ENCODE assay signal across 23 mouse cellular contexts in the genomic region with DNA sequence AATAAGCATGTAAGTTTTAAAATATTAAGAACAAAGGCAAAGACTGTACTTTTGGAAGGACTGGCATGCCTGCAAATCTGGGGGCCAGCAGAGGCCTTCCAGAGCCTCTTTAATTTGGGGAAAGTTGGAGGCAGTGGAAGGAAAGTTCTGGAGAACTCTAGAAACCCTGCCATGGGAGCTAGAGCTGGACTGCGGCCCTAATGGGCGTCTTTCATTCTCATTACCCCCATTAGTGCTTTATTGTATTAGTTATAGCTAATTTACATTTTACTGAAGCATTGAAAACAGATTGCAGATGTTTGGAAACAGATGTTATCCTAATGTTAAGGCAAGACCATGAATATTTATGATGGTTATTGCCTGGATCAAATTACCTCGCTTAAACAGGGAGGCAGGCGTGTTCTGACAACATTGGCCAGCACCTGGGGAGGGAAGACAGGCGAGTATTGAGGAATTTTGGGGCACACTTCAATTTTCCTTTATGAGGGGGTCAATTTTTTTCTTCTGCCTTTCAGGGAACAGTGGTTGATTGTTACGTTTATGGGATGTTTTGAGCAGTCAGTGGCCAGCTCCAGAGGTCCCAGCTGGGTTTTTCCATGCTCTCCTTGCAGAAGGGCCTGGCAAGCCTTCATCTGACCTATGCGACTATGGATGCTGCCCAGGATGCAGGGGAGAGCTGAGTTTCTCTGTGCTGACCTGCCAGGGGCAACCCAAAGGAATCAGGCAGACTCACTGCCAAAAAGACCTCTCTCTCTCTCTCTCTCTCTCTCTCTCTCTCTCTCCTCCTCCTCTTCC.
DNase-seq lines count a peak whose midpoint lies in the region; ATAC-seq and TF ChIP-seq lines count a peak whose summit lies in the region.
"Had no signal": no experiment of that assay in that cellular context is flagged by ENCODE, and none has a peak within 500 bp of the region (broad histone marks: within the 10 kb centered on the region; RNA-seq: fewer than 3 reads in every experiment).

No protein-coding gene starts in this region.

- H3K4me2 ChIP-seq in embryonic facial prominence, embryonic 11.5 days (ENCODE audit: low read depth, low read length), result no peak overlapping the region
- no peak overlapping the region for H3K4me2 ChIP-seq in embryonic facial prominence, embryonic 15.5 days (replicated peaks)
- no peak overlapping the region for H3K4me2 ChIP-seq in limb, embryonic 11.5 days (ENCODE audit: low read depth, severe bottlenecking)
- no peak overlapping the region for H3K4me2 ChIP-seq in limb, embryonic 15.5 days
- no peak overlapping the region for H3K4me2 ChIP-seq in intestine, postnatal 0 days (replicated peaks; ENCODE audit: low read depth)
- H3K4me2 ChIP-seq: forebrain, embryonic 12.5 days; heart, embryonic 12.5 days; hindbrain, embryonic 15.5 days had no signal

- no peak for ATAC-seq in embryonic facial prominence, embryonic 11.5 days (replicated peaks; ENCODE audit: insufficient number of reproducible peaks, low FRiP score, low TSS enrichment, low read depth)
- peak; percentile 85 for ATAC-seq in embryonic facial prominence, embryonic 15.5 days (ENCODE audit: insufficient number of reproducible peaks, low FRiP score, low TSS enrichment, low read depth)
- peak; percentile 45; the same call in 1 of the 2 replicates for ATAC-seq in limb, embryonic 11.5 days (ENCODE audit: insufficient number of reproducible peaks, low FRiP score, low TSS enrichment, low read depth)
- peak; percentile 78; the same call in 1 of the 2 replicates for ATAC-seq in limb, embryonic 15.5 days (ENCODE audit: insufficient number of reproducible peaks, low FRiP score, low TSS enrichment, low read depth)
- no peak for ATAC-seq in intestine, postnatal 0 days
- ATAC-seq: CD4-positive, CD25-positive, alpha-beta regulatory T cell, adult 4 months; forebrain, embryonic 16.5 days had no signal

- no peaks in the 10 kb centered on the region for H3K27me3 ChIP-seq in embryonic facial prominence, embryonic 11.5 days (ENCODE audit: control insufficient read depth, insufficient read depth, low read length)
- H3K27me3 ChIP-seq in embryonic facial prominence, embryonic 10.5 days (replicated peaks; ENCODE audit: low read depth, poor library complexity, severe bottlenecking), result no peaks in the 10 kb centered on the region
- no peaks in the 10 kb centered on the region; the same call in 1 of the 2 replicates for H3K27me3 ChIP-seq in embryonic facial prominence, embryonic 15.5 days
- H3K27me3 ChIP-seq in limb, embryonic 11.5 days (ENCODE audit: control insufficient read depth, insufficient read depth, low read length), result no peaks in the 10 kb centered on the region
- H3K27me3 ChIP-seq in limb, embryonic 15.5 days, result no peaks in the 10 kb centered on the region
- H3K27me3 ChIP-seq in intestine, postnatal 0 days (replicated peaks; ENCODE audit: control insufficient read depth, insufficient read depth, low read length), result no peaks in the 10 kb centered on the region
- H3K27me3 ChIP-seq in kidney, adult 2 months (replicated peaks; ENCODE audit: control insufficient read depth, insufficient read depth, low read length), result no peaks in the 10 kb centered on the region
- H3K27me3 ChIP-seq: forebrain, embryonic 12.5 days; heart, embryonic 12.5 days had no signal

- 50% methylated on average over 7 of the region's 7 CpGs for WGBS in embryonic facial prominence, embryonic 11.5 days
- WGBS in embryonic facial prominence, embryonic 10.5 days, result 66% methylated on average over 7 of the region's 7 CpGs
- WGBS in embryonic facial prominence, embryonic 15.5 days, result 27% methylated on average over 7 of the region's 7 CpGs
- WGBS in limb, embryonic 11.5 days, result 31% methylated on average over 7 of the region's 7 CpGs
- 21% methylated on average over 7 of the region's 7 CpGs for WGBS in limb, embryonic 15.5 days
- WGBS in intestine, postnatal 0 days, result 66% methylated on average over 7 of the region's 7 CpGs
- WGBS in kidney, adult 2 months, result 63% methylated on average over 7 of the region's 7 CpGs

- TF ChIP-seq CTCF in intestine, postnatal 0 days (IDR thresholded peaks at IDR 0.05; ENCODE audit: low read depth), result no peak
- TF ChIP-seq CTCF in kidney, adult 2 months (conservative IDR thresholded peaks at IDR 0.05; ENCODE audit: insufficient read depth, insufficient read length, low read depth, low read length), result no peak

- no peak overlapping the region for H3K9ac ChIP-seq in embryonic facial prominence, embryonic 11.5 days (replicated peaks; ENCODE audit: low read length)
- no peak overlapping the region for H3K9ac ChIP-seq in embryonic facial prominence, embryonic 15.5 days
- no peak overlapping the region for H3K9ac ChIP-seq in limb, embryonic 11.5 days (ENCODE audit: low read length)
- no peak overlapping the region for H3K9ac ChIP-seq in limb, embryonic 15.5 days
- no peak overlapping the region for H3K9ac ChIP-seq in intestine, postnatal 0 days (ENCODE audit: low read depth, low read length)
- H3K9ac ChIP-seq: forebrain, embryonic 12.5 days; heart, embryonic 12.5 days; hindbrain, embryonic 15.5 days had no signal

- no peaks in the 10 kb centered on the region for H3K36me3 ChIP-seq in embryonic facial prominence, embryonic 11.5 days (replicated peaks; ENCODE audit: control insufficient read depth, insufficient read depth, low read depth, low read length)
- no peaks in the 10 kb centered on the region for H3K36me3 ChIP-seq in embryonic facial prominence, embryonic 10.5 days (replicated peaks)
- no peaks in the 10 kb centered on the region for H3K36me3 ChIP-seq in embryonic facial prominence, embryonic 15.5 days
- no peaks in the 10 kb centered on the region for H3K36me3 ChIP-seq in limb, embryonic 11.5 days (ENCODE audit: control insufficient read depth, insufficient read depth, low read length)
- H3K36me3 ChIP-seq in limb, embryonic 15.5 days, result no peaks in the 10 kb centered on the region
- no peaks in the 10 kb centered on the region for H3K36me3 ChIP-seq in intestine, postnatal 0 days (ENCODE audit: control insufficient read depth, insufficient read depth)
- H3K36me3 ChIP-seq in kidney, adult 2 months (ENCODE audit: control insufficient read depth, insufficient read depth, low read length), result no peaks in the 10 kb centered on the region
- H3K36me3 ChIP-seq: forebrain, embryonic 12.5 days; G1E; heart, embryonic 12.5 days; hindbrain, embryonic 10.5 days; hindbrain, embryonic 15.5 days had no signal

- 0 out of 2 replicates have a peak, but pooled peaks cover 2% of the 10 kb centered on the region for H3K9me3 ChIP-seq in embryonic facial prominence, embryonic 11.5 days (replicated peaks; ENCODE audit: control insufficient read depth, low read length)
- H3K9me3 ChIP-seq in embryonic facial prominence, embryonic 10.5 days, result peaks cover 8% of the 10 kb centered on the region
- 0 out of 2 replicates have a peak, but pooled peaks cover 4% of the 10 kb centered on the region for H3K9me3 ChIP-seq in embryonic facial prominence, embryonic 15.5 days (replicated peaks)
- H3K9me3 ChIP-seq in limb, embryonic 11.5 days (ENCODE audit: control insufficient read depth, low read length), result no peaks in the 10 kb centered on the region; the same call in 1 of the 2 replicates
- no peaks in the 10 kb centered on the region for H3K9me3 ChIP-seq in limb, embryonic 15.5 days
- no peaks in the 10 kb centered on the region for H3K9me3 ChIP-seq in intestine, postnatal 0 days (ENCODE audit: control insufficient read depth)
- H3K9me3 ChIP-seq: forebrain, embryonic 12.5 days; hindbrain, embryonic 15.5 days had no signal

- H3K4me1 ChIP-seq in embryonic facial prominence, embryonic 11.5 days (ENCODE audit: control insufficient read depth, insufficient read depth, low read length), result no peaks in the 10 kb centered on the region
- peaks cover 4% of the 10 kb centered on the region; the same call in 1 of the 2 replicates for H3K4me1 ChIP-seq in embryonic facial prominence, embryonic 10.5 days
- peaks cover 10% of the 10 kb centered on the region for H3K4me1 ChIP-seq in embryonic facial prominence, embryonic 15.5 days
- H3K4me1 ChIP-seq in limb, embryonic 11.5 days (ENCODE audit: control insufficient read depth, insufficient read depth, low read length), result peaks cover 8% of the 10 kb centered on the region; the same call in 1 of the 2 replicates
- H3K4me1 ChIP-seq in limb, embryonic 15.5 days, result peaks cover 12% of the 10 kb centered on the region
- no peaks in the 10 kb centered on the region for H3K4me1 ChIP-seq in intestine, postnatal 0 days (replicated peaks; ENCODE audit: control insufficient read depth, insufficient read depth, low read length)
- H3K4me1 ChIP-seq in kidney, adult 2 months (ENCODE audit: control insufficient read depth, insufficient read depth, low read length), result no peaks in the 10 kb centered on the region
- H3K4me1 ChIP-seq: forebrain, embryonic 12.5 days had no signal

- peak; percentile 70 for DNase-seq in embryonic facial prominence, embryonic 11.5 days (ENCODE audit: low spot score)
- no peak for DNase-seq in embryonic facial prominence, embryonic 10.5 days (ENCODE audit: low spot score)
- peak; percentile 27 for DNase-seq in limb, embryonic 11.5 days (ENCODE audit: low spot score)
- no peak for DNase-seq in kidney, adult 2 months
- DNase-seq: adrenal gland, adult 8-10 months; adrenal gland, postnatal 36 days; B cell, adult 2 months; cerebellum, adult 11 months; cerebellum, adult 8-10 months; cerebellum, postnatal 14 days; embryo, embryonic 11 days; gastrocnemius, postnatal 14 days; heart, adult 2 months had no signal

- no peak for TF ChIP-seq POLR2A in kidney, adult 2 months (IDR thresholded peaks at IDR 0.05; ENCODE audit: low read depth, low read length)

- no peak overlapping the region for H3K27ac ChIP-seq in embryonic facial prominence, embryonic 11.5 days (replicated peaks; ENCODE audit: low read depth, low read length)
- no peak overlapping the region for H3K27ac ChIP-seq in embryonic facial prominence, embryonic 10.5 days (replicated peaks)
- H3K27ac ChIP-seq in embryonic facial prominence, embryonic 15.5 days (replicated peaks), result peak overlapping the region; percentile 71; the same call in 1 of the 2 replicates
- H3K27ac ChIP-seq in limb, embryonic 11.5 days (replicated peaks; ENCODE audit: low read depth, low read length), result peak overlapping the region; percentile 42; the same call in 1 of the 2 replicates
- peak overlapping the region; percentile 82 for H3K27ac ChIP-seq in limb, embryonic 15.5 days
- no peak overlapping the region for H3K27ac ChIP-seq in intestine, postnatal 0 days (ENCODE audit: low read depth, low read length)
- no peak overlapping the region for H3K27ac ChIP-seq in kidney, adult 2 months (ENCODE audit: insufficient read depth, low read depth, low read length)
- H3K27ac ChIP-seq: forebrain, embryonic 12.5 days; heart, adult 2 months; hindbrain, embryonic 10.5 days; hindbrain, embryonic 15.5 days had no signal

- no peak overlapping the region for H3K4me3 ChIP-seq in embryonic facial prominence, embryonic 11.5 days (ENCODE audit: low read depth, low read length)
- H3K4me3 ChIP-seq in embryonic facial prominence, embryonic 10.5 days, result no peak overlapping the region
- no peak overlapping the region for H3K4me3 ChIP-seq in embryonic facial prominence, embryonic 15.5 days (replicated peaks)
- no peak overlapping the region for H3K4me3 ChIP-seq in limb, embryonic 11.5 days (ENCODE audit: low read depth, low read length)
- H3K4me3 ChIP-seq in limb, embryonic 15.5 days, result no peak overlapping the region
- H3K4me3 ChIP-seq in intestine, postnatal 0 days (ENCODE audit: low read depth, low read length), result no peak overlapping the region
- no peak overlapping the region for H3K4me3 ChIP-seq in kidney, adult 2 months (ENCODE audit: insufficient read depth, low read depth, low read length)
- H3K4me3 ChIP-seq: forebrain, embryonic 12.5 days; heart, adult 2 months; heart, embryonic 12.5 days; hindbrain, embryonic 10.5 days; hindbrain, embryonic 15.5 days had no signal

Comparison
In these comparisons a context has a peak if more than half of its experiments do, and no peak if none do; other contexts are left out.
1. ATAC-seq: peak in embryonic facial prominence, embryonic 15.5 days (single experiment), limb, embryonic 11.5 days (single experiment) and limb, embryonic 15.5 days (single experiment); none in embryonic facial prominence, embryonic 11.5 days (single experiment) and intestine, postnatal 0 days (single experiment).
2. DNase-seq: peak in embryonic facial prominence, embryonic 11.5 days (single experiment) and limb, embryonic 11.5 days (single experiment); none in embryonic facial prominence, embryonic 10.5 days (single experiment) and kidney, adult 2 months (single experiment).
3. H3K27ac ChIP-seq: peak in embryonic facial prominence, embryonic 15.5 days (single experiment), limb, embryonic 11.5 days (single experiment) and limb, embryonic 15.5 days (single experiment); none in embryonic facial prominence, embryonic 11.5 days (single experiment), embryonic facial prominence, embryonic 10.5 days (single experiment), intestine, postnatal 0 days (single experiment) and kidney, adult 2 months (single experiment).